Mouse (Mus musculus) lung, adult 2 months (tissue): ENCODE measurements around the gene Mtus2.

ENCODE experiments used
- CTCF ChIP-seq: fragments of 200-500 bp; IDR thresholded peaks from 2 replicates; pipeline ENCODE4 v1.5.1; 2011; ENCODE audit warnings: mild to moderate bottlenecking, low read length, control low read depth; ENCODE audit not compliant: insufficient read depth
- POLR2A ChIP-seq: fragments of 200-500 bp; IDR thresholded peaks from 2 replicates; pipeline ENCODE4 v1.6.1; 2011; ENCODE audit warnings: low read depth, mild to moderate bottlenecking, control low read depth, low read length, borderline replicate concordance; ENCODE audit errors: extremely low read depth

DNA sequence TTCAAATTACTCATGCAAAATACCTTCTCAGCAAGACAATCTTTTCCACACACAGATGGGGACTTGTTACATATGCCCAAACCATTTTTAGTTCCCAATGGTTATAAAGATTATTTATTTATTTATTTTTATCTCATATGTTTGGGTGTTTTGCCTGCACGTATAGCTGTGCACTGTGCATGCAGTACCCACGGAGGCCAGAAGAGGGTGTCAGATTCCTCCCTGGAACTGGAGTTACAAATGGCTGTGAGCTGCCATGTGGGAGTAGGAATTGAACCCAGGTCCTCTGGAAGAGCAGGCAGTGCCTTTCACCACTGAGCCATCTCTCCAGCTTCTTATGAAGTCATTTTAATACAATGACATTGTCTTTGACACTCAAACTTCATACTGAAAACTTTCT is 7.7 kb downstream of the Mtus2 start:
- peak; percentile 51; the same call in 1 of the 2 replicates for TF ChIP-seq CTCF
- no peak for TF ChIP-seq POLR2A
